Mouse (Mus musculus): ENCODE results near the gene Tshz2. TPM values are rescaled to one million over a fixed set of nuclear protein-coding genes. Genes with fewer than 3 reads are reported as not detected.
A peak's percentile ranks its signal among the peaks of the same experiment; 100 is the strongest.

Tshz2 gene
- total and polyA plus RNA-seq, 2 experiments from 2014 or later, result 26.4 to 40.8 TPM

GRCm38 (mm10) chr2:169940297-169941142 is 307.7 kb downstream of the Tshz2 start:
- ATAC-seq (ENCODE audit: low FRiP score) (no peak), DNase-seq (ENCODE audit: low spot score) (no peak)
- H3K9ac ChIP-seq (replicated peaks; ENCODE audit: low read length, poor library complexity, severe bottlenecking), result no peak overlapping the region
- no peak overlapping the region for H3K4me2 ChIP-seq (ENCODE audit: low read depth, low read length, poor library complexity, severe bottlenecking)
- H3K27ac ChIP-seq (ENCODE audit: low read depth, low read length), result no peak overlapping the region
- no peak overlapping the region for H3K4me3 ChIP-seq (ENCODE audit: low read depth, low read length)
- no peaks in the 10 kb centered on the region for H3K4me1 ChIP-seq (ENCODE audit: insufficient read depth, low read length)
- 74% methylated on average over 16 of the region's 16 CpGs for WGBS
- H3K36me3 ChIP-seq (ENCODE audit: insufficient read depth, low read length), result no peaks in the 10 kb centered on the region
- H3K27me3 ChIP-seq (ENCODE audit: insufficient read depth, low read length), result no peaks in the 10 kb centered on the region
- no peaks in the 10 kb centered on the region for H3K9me3 ChIP-seq (ENCODE audit: low read length)
- no peak for TF ChIP-seq CTCF (IDR thresholded peaks at IDR 0.05)

GRCm38 (mm10) chr2:169943727-169944126 is 310.9 kb downstream of the Tshz2 start:
- Histone ChIP-seq H3K4me2 (ENCODE audit: low read depth, low read length, poor library complexity, severe bottlenecking) (no peak overlapping the region), H3K4me1 (ENCODE audit: insufficient read depth, low read length) (no peaks in the 10 kb centered on the region), H3K36me3 (ENCODE audit: insufficient read depth, low read length) (no peaks in the 10 kb centered on the region), H3K9me3 (ENCODE audit: low read length) (no peaks in the 10 kb centered on the region), H3K27me3 (ENCODE audit: insufficient read depth, low read length) (no peaks in the 10 kb centered on the region), H3K9ac (replicated peaks; ENCODE audit: low read length, poor library complexity, severe bottlenecking) (no peak overlapping the region), H3K4me3 (ENCODE audit: low read depth, low read length) (no peak overlapping the region), H3K27ac (ENCODE audit: low read depth, low read length) (no peak overlapping the region)
- TF ChIP-seq CTCF (IDR thresholded peaks at IDR 0.05), result no peak
- ATAC-seq (ENCODE audit: low FRiP score), result no peak
- no peak for DNase-seq (ENCODE audit: low spot score)
- 82% methylated on average over 6 of the region's 6 CpGs for WGBS

GRCm38 (mm10) chr2:169948139-169948538 is 315.3 kb downstream of the Tshz2 start:
- DNase-seq (ENCODE audit: low spot score) (no peak), ATAC-seq (ENCODE audit: low FRiP score) (no peak)
- Histone ChIP-seq H3K27ac (ENCODE audit: low read depth, low read length) (no peak overlapping the region), H3K4me3 (ENCODE audit: low read depth, low read length) (no peak overlapping the region), H3K4me1 (ENCODE audit: insufficient read depth, low read length) (no peaks in the 10 kb centered on the region), H3K27me3 (ENCODE audit: insufficient read depth, low read length) (no peaks in the 10 kb centered on the region), H3K9me3 (ENCODE audit: low read length) (no peaks in the 10 kb centered on the region), H3K9ac (replicated peaks; ENCODE audit: low read length, poor library complexity, severe bottlenecking) (no peak overlapping the region), H3K4me2 (ENCODE audit: low read depth, low read length, poor library complexity, severe bottlenecking) (no peak overlapping the region), H3K36me3 (ENCODE audit: insufficient read depth, low read length) (no peaks in the 10 kb centered on the region)
- 93% methylated on average over 6 of the region's 6 CpGs for WGBS
- no peak for TF ChIP-seq CTCF (IDR thresholded peaks at IDR 0.05)

- 69% methylated on average over 8 of the region's 8 CpGs for WGBS
- H3K4me3 ChIP-seq (ENCODE audit: low read depth, low read length), result no peak overlapping the region
- no peak overlapping the region for H3K9ac ChIP-seq (replicated peaks; ENCODE audit: low read length, poor library complexity, severe bottlenecking)
- H3K27me3 ChIP-seq (ENCODE audit: insufficient read depth, low read length), result no peaks in the 10 kb centered on the region
- no peaks in the 10 kb centered on the region for H3K4me1 ChIP-seq (ENCODE audit: insufficient read depth, low read length)
- no peaks in the 10 kb centered on the region for H3K36me3 ChIP-seq (ENCODE audit: insufficient read depth, low read length)
- ATAC-seq (ENCODE audit: low FRiP score) (no peak), DNase-seq (ENCODE audit: low spot score) (no peak)
- no peak for TF ChIP-seq CTCF (IDR thresholded peaks at IDR 0.05)
- no peaks in the 10 kb centered on the region for H3K9me3 ChIP-seq (ENCODE audit: low read length)
- H3K27ac ChIP-seq (ENCODE audit: low read depth, low read length), result no peak overlapping the region
- H3K4me2 ChIP-seq (ENCODE audit: low read depth, low read length, poor library complexity, severe bottlenecking), result no peak overlapping the region
These were observed 318.2 kb downstream of the Tshz2 start for GRCm38 (mm10) chr2:169951041-169951440.

- Histone ChIP-seq H3K9ac (replicated peaks; ENCODE audit: low read length, poor library complexity, severe bottlenecking) (no peak overlapping the region), H3K4me2 (ENCODE audit: low read depth, low read length, poor library complexity, severe bottlenecking) (no peak overlapping the region), H3K4me1 (ENCODE audit: insufficient read depth, low read length) (no peaks in the 10 kb centered on the region), H3K36me3 (ENCODE audit: insufficient read depth, low read length) (no peaks in the 10 kb centered on the region), H3K4me3 (ENCODE audit: low read depth, low read length) (no peak overlapping the region), H3K27ac (ENCODE audit: low read depth, low read length) (no peak overlapping the region), H3K27me3 (ENCODE audit: insufficient read depth, low read length) (no peaks in the 10 kb centered on the region), H3K9me3 (ENCODE audit: low read length) (no peaks in the 10 kb centered on the region)
- no peak for TF ChIP-seq CTCF (IDR thresholded peaks at IDR 0.05)
- ATAC-seq (ENCODE audit: low FRiP score) (no peak), DNase-seq (ENCODE audit: low spot score) (no peak)
- 90% methylated on average over 2 of the region's 2 CpGs for WGBS
These were observed 320.2 kb downstream of the Tshz2 start for GRCm38 (mm10) chr2:169952981-169953380.

- peak; percentile 52 for DNase-seq (ENCODE audit: low spot score)
- Histone ChIP-seq H3K27ac (ENCODE audit: low read depth, low read length) (no peak overlapping the region), H3K36me3 (ENCODE audit: insufficient read depth, low read length) (no peaks in the 10 kb centered on the region), H3K4me2 (ENCODE audit: low read depth, low read length, poor library complexity, severe bottlenecking) (no peak overlapping the region), H3K9me3 (ENCODE audit: low read length) (no peaks in the 10 kb centered on the region), H3K4me3 (ENCODE audit: low read depth, low read length) (no peak overlapping the region), H3K9ac (replicated peaks; ENCODE audit: low read length, poor library complexity, severe bottlenecking) (no peak overlapping the region), H3K27me3 (ENCODE audit: insufficient read depth, low read length) (no peaks in the 10 kb centered on the region), H3K4me1 (ENCODE audit: insufficient read depth, low read length) (0 out of 2 replicates have a peak, but pooled peaks cover 7% of the 10 kb centered on the region)
- 33% methylated on average over 17 of the region's 17 CpGs for WGBS
- peak; percentile 67 for TF ChIP-seq CTCF (IDR thresholded peaks at IDR 0.05)
- no peak for ATAC-seq (ENCODE audit: low FRiP score)
These were observed 326.1 kb downstream of the Tshz2 start for GRCm38 (mm10) chr2:169958736-169959573.
